In genomic region chr6:124570026-124570425, GRCm38 (mm10) we compare ENCODE assay signal across 8 mouse cellular contexts. TPM values are rescaled to one million over a fixed set of nuclear protein-coding genes. Genes with fewer than 3 reads are reported as not detected.
DNase-seq lines count a peak whose midpoint lies in the region; ATAC-seq and TF ChIP-seq lines count a peak whose summit lies in the region.

TSS of gene C1rb (plus strand) at chr6:124570294.

- no peak within 1 kb of the TSS for H3K9ac ChIP-seq in intestine, postnatal 0 days (ENCODE audit: low read depth, low read length)

- H3K4me1 ChIP-seq in intestine, postnatal 0 days (replicated peaks; ENCODE audit: control insufficient read depth, insufficient read depth, low read length), result no peaks in the 10 kb centered on the region

- H3K4me2 ChIP-seq in intestine, postnatal 0 days (replicated peaks; ENCODE audit: low read depth), result 0 out of 2 replicates have a peak within 1 kb of the TSS, but pooled peaks have one; percentile 27

- intact Hi-C loops in left cerebral cortex, postnatal 4 days (cut with DNase I), result no loop called here

- peak; percentile 90 for TF ChIP-seq CTCF in intestine, postnatal 0 days (IDR thresholded peaks at IDR 0.05; ENCODE audit: low read depth)

- no peaks in the 10 kb centered on the region for H3K36me3 ChIP-seq in intestine, postnatal 0 days (ENCODE audit: control insufficient read depth, insufficient read depth)

- H3K27me3 ChIP-seq in intestine, postnatal 0 days (replicated peaks; ENCODE audit: control insufficient read depth, insufficient read depth, low read length), result no peaks in the 10 kb centered on the region

- WGBS in intestine, postnatal 0 days, result 4% methylated on average over 8 of the region's 8 CpGs

- H3K9me3 ChIP-seq in intestine, postnatal 0 days (ENCODE audit: control insufficient read depth), result no peaks in the 10 kb centered on the region

- H3K4me3 ChIP-seq in intestine, postnatal 0 days (ENCODE audit: low read depth, low read length), result no peak within 1 kb of the TSS

- H3K27ac ChIP-seq in intestine, postnatal 0 days (ENCODE audit: low read depth, low read length), result no peak within 1 kb of the TSS

- DNase-seq in urinary bladder, adult 18-20 months (ENCODE audit: low spot score in 2 of 2), result peak; percentile 36 to 37
- no peak for DNase-seq in urinary bladder, postnatal 10 days (ENCODE audit: low spot score)
- peak; percentile 75 to 82 for DNase-seq in cerebellum, postnatal 10 days
- DNase-seq in gastrocnemius, postnatal 10 days, result peak; percentile 63
- peak; percentile 59 for DNase-seq in left cerebral cortex, postnatal 4 days
- DNase-seq in natural killer cell, adult 2 months (ENCODE audit: low spot score in 2 of 2), result peak; percentile 34 to 43
- peak; percentile 33 for DNase-seq in testis, postnatal 14 days (ENCODE audit: low spot score)

- ATAC-seq in intestine, postnatal 0 days, result no peak

RNA-seq across cellular contexts. Expression of gene C1rb, which starts in this region (rescaled TPM):
- 1 to 10 TPM; 1.9 to 2.0 TPM for total RNA-seq in gastrocnemius, postnatal 10 days (2021)
- not detected in 2 replicates for polyA plus RNA-seq in intestine, postnatal 0 days (2015; fragmentation: Nextera tagmentation; extraction: Ambion mirVana)
- total RNA-seq in left cerebral cortex, postnatal 4 days (2021), result not detected

Comparison
In these comparisons a context has a peak if more than half of its experiments do, and no peak if none do; other contexts are left out.
1. Peak in DNase-seq in left cerebral cortex, postnatal 4 days; RNA of the gene not detected or under 1 TPM.